ENCODE assay signal across 25 mouse cellular contexts in the genomic region with DNA sequence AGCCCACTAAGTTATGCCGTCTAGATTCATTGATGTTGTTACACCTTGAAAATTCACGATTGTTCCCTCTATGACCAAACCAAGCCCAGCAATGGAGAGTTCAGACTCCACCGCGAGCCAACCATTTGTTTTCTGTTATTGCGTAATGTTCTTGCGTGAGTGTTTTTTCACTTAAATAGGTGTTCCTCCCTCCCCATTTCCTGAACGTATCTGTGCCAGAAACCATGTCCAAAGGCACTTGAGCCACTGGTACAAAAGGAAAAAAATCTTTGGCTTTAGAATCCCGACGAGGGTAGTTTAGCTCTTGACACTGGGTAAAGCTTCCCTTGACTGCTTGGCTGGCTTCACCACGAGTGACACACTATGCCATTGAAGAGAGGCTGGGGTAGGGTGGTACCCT. TPM values are rescaled to one million over a fixed set of nuclear protein-coding genes. Genes with fewer than 3 reads are reported as not detected.
A peak's percentile ranks its signal among the peaks of the same experiment; 100 is the strongest.
DNase-seq lines count a peak whose midpoint lies in the region; ATAC-seq and TF ChIP-seq lines count a peak whose summit lies in the region.
"Had no signal": no experiment of that assay in that cellular context is flagged by ENCODE, and none has a peak within 500 bp of the region (broad histone marks: within the 10 kb centered on the region; RNA-seq: fewer than 3 reads in every experiment).

No protein-coding gene starts in this region.

- H3K27me3 ChIP-seq in heart, postnatal 0 days (ENCODE audit: control insufficient read depth, insufficient read depth, low read length): no peaks in the 10 kb centered on the region
- H3K27me3 ChIP-seq: limb, embryonic 12.5 days; stomach, embryonic 15.5 days had no signal

- peak overlapping the region; percentile 36; the same call in 1 of the 2 replicates for H3K27ac ChIP-seq in heart, postnatal 0 days (ENCODE audit: low read depth)
- H3K27ac ChIP-seq: embryonic facial prominence, embryonic 10.5 days; forebrain, embryonic 10.5 days; hindbrain, postnatal 0 days; limb, embryonic 12.5 days; liver, embryonic 14.5 days; macrophage; neural tube, embryonic 15.5 days; stomach, embryonic 15.5 days had no signal

- WGBS in heart, postnatal 0 days: 74% methylated on average over 10 of the region's 10 CpGs

- intact Hi-C loops in heart, postnatal 36 days (cut with DNase I): loop anchor here (10.0 kb wide), 2 partner anchors 49 to 211 kb away; no protein-coding TSS in a partner anchor
- intact Hi-C loops in heart, postnatal 10 days (cut with DNase I): loop anchor here (10.0 kb wide), 1 partner anchor 271 kb away; no protein-coding TSS in a partner anchor

- H3K4me2 ChIP-seq in heart, postnatal 0 days (ENCODE audit: low read depth, low read length): no peak overlapping the region
- H3K4me2 ChIP-seq: limb, embryonic 12.5 days; neural tube, embryonic 15.5 days; stomach, embryonic 15.5 days had no signal

- TF ChIP-seq CTCF in heart, postnatal 0 days (IDR thresholded peaks at IDR 0.05; ENCODE audit: low read depth): no peak

- H3K36me3 ChIP-seq in heart, postnatal 0 days (replicated peaks; ENCODE audit: control insufficient read depth, insufficient read depth, low read length): no peaks in the 10 kb centered on the region
- H3K36me3 ChIP-seq: embryonic facial prominence, embryonic 10.5 days; forebrain, embryonic 10.5 days; limb, embryonic 12.5 days; neural tube, embryonic 15.5 days; stomach, embryonic 15.5 days had no signal

- DNase-seq in heart, adult 11 months: peak; percentile 97
- DNase-seq in heart, postnatal 36 days: no peak
- DNase-seq in heart, postnatal 0 days (ENCODE audit: low spot score): no peak
- DNase-seq in heart, postnatal 10 days: no peak
- DNase-seq in lung, postnatal 25 days (ENCODE audit: low spot score): peak; percentile 65
- DNase-seq in lung, postnatal 14 days: no peak
- DNase-seq in c-Kit-positive CD71-positive TER-119-positive erythroid progenitor cells, embryonic 14.5 days (ENCODE audit: low spot score): no peak
- DNase-seq: adrenal gland, postnatal 25 days; cerebellum, adult 11 months; cerebellum, adult 9-11 months; layer of hippocampus, postnatal 36 days; right cerebral cortex, adult 18-20 months; right cerebral cortex, postnatal 4 days; thymus, postnatal 25 days had no signal

- H3K9me3 ChIP-seq in heart, postnatal 0 days (replicated peaks; ENCODE audit: control insufficient read depth, low read length): no peaks in the 10 kb centered on the region
- H3K9me3 ChIP-seq: embryonic facial prominence, embryonic 10.5 days; limb, embryonic 12.5 days; neural tube, embryonic 15.5 days; stomach, embryonic 15.5 days had no signal

- peak; percentile 56; the same call in 1 of the 2 replicates for TF ChIP-seq EP300 in heart, postnatal 0 days (IDR thresholded peaks at IDR 0.05; ENCODE audit: low read depth)

- no peak overlapping the region for H3K9ac ChIP-seq in heart, postnatal 0 days (replicated peaks; ENCODE audit: low read depth, low read length)
- H3K9ac ChIP-seq: limb, embryonic 12.5 days; liver, embryonic 14.5 days; neural tube, embryonic 15.5 days; stomach, embryonic 15.5 days had no signal

- no peaks in the 10 kb centered on the region for H3K4me1 ChIP-seq in heart, postnatal 0 days (ENCODE audit: control insufficient read depth, insufficient read depth)
- H3K4me1 ChIP-seq: stomach, embryonic 15.5 days had no signal

- no peak for ATAC-seq in heart, postnatal 0 days (ENCODE audit: insufficient read depth, low read depth)
- ATAC-seq: forebrain, embryonic 16.5 days; hindbrain, postnatal 0 days; intestine, embryonic 16.5 days had no signal

- H3K4me3 ChIP-seq in heart, postnatal 0 days (ENCODE audit: low read depth, low read length): no peak overlapping the region
- H3K4me3 ChIP-seq: embryonic facial prominence, embryonic 10.5 days; forebrain, embryonic 10.5 days; limb, embryonic 12.5 days; neural tube, embryonic 15.5 days; stomach, embryonic 15.5 days had no signal

RNA-seq across cellular contexts. Expression of gene Itga1, which starts 4.4 kb away (rescaled TPM):
- total RNA-seq in heart, postnatal 36 days (2021): 10 to 100 TPM; 38.2 to 42.4 TPM
- total RNA-seq in heart, postnatal 0 days (2014; rRNA removed; ENCODE audit: low replicate concordance): 41.5 and 55.6 TPM in 2 replicates
- 13.7 and 16.7 TPM in 2 replicates for polyA plus RNA-seq in heart, postnatal 0 days (2015; fragmentation: Nextera tagmentation; extraction: Ambion mirVana)
- 10 to 100 TPM; 73.9 to 83.5 TPM for total RNA-seq in heart, postnatal 10 days (2021)

RNA-seq across cellular contexts. Expression of gene Gm49395, which starts 4.5 kb away (rescaled TPM):
- total RNA-seq in heart, postnatal 36 days (2021): 10 to 100 TPM; 10.5 to 11.9 TPM
- 4.1 and 24.8 TPM in 2 replicates for total RNA-seq in heart, postnatal 0 days (2014; rRNA removed; ENCODE audit: low replicate concordance)
- polyA plus RNA-seq in heart, postnatal 0 days (2015; fragmentation: Nextera tagmentation; extraction: Ambion mirVana): 7.1 and 8.8 TPM in 2 replicates
- total RNA-seq in heart, postnatal 10 days (2021): 10 to 100 TPM; 17.2 to 21.0 TPM
- total RNA-seq: hindbrain, postnatal 0 days; midbrain, postnatal 0 days had no signal
- polyA plus RNA-seq: macrophage had no signal

RNA-seq across cellular contexts. Expression of gene Pelo, which starts 16.2 kb away (rescaled TPM):
- 10 to 100 TPM; 17.2 to 17.8 TPM for total RNA-seq in heart, postnatal 36 days (2021)
- total RNA-seq in heart, postnatal 0 days (2014; rRNA removed; ENCODE audit: low replicate concordance): 25.7 and 30.2 TPM in 2 replicates
- polyA plus RNA-seq in heart, postnatal 0 days (2015; fragmentation: Nextera tagmentation; extraction: Ambion mirVana): 7.1 and 7.8 TPM in 2 replicates
- 10 to 100 TPM; 26.7 to 28.3 TPM for total RNA-seq in heart, postnatal 10 days (2021)

Comparison
In these comparisons a context has a peak if more than half of its experiments do, and no peak if none do; other contexts are left out.
1. DNase-seq: peak in heart, adult 11 months (single experiment) and lung, postnatal 25 days (single experiment); none in heart, postnatal 36 days (0 of 2), heart, postnatal 0 days (single experiment), heart, postnatal 10 days (0 of 2), lung, postnatal 14 days (single experiment) and c-Kit-positive CD71-positive TER-119-positive erythroid progenitor cells, embryonic 14.5 days (single experiment).